Mouse (Mus musculus): Measurements from ENCODE around the gene Ctc1. TPM values are rescaled to one million over a fixed set of nuclear protein-coding genes. Genes with fewer than 3 reads are reported as not detected.
A peak's percentile ranks its signal among the peaks of the same experiment; 100 is the strongest.

Gene Ctc1
- polyA plus RNA-seq, 1 experiment from 2014 or later = 43.8 TPM

DNA sequence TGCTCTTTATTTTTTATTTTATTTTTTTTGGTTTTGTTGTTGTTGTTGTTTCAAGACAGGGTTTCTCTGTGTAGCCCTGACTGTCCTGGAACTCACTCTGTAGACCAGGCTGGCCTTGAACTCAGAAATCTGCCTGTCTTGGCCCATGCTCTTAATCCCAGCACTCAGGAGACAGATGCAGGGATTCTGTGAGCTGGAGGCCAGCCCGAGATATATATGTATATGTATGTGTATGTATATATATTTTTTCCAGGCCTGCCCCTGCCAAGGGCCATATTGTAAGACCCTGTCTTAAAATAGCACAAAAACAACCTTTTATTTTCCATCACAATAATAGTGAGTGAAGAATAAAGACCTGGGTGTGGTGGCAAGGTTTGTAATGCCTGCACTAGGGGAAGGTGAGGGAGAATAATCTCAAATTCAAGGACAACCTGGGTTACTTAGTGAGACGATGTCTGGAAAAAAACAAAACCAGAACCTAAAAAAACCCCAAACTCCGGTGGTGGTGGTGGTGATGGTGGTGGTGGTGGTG, 49.7 kb downstream of the Ctc1 start:
- H3K36me3 ChIP-seq (ENCODE audit: control insufficient read depth, insufficient read depth, low read length) = no peaks in the 10 kb centered on the region
- H3K27ac ChIP-seq (replicated peaks in 1 of 2; ENCODE audit: control insufficient read depth in 1 of 2, insufficient read depth in 1 of 2, low read depth in 2 of 2, low read length in 2 of 2) = no peak overlapping the region
- peaks cover 20 to 38% of the 10 kb centered on the region in 2 experiments for H3K4me1 ChIP-seq (ENCODE audit: control insufficient read depth in 2 of 2, insufficient read depth in 2 of 2, low read length in 2 of 2)
- no peak overlapping the region for H3K9ac ChIP-seq (ENCODE audit: low read length)
- ATAC-seq (ENCODE audit: insufficient number of reproducible peaks, insufficient read depth, low FRiP score, low read depth) = no peak
- WGBS = 72% methylated on average over 3 of the region's 3 CpGs
- no peaks in the 10 kb centered on the region for H3K27me3 ChIP-seq (ENCODE audit: control insufficient read depth, insufficient read depth, low read length)
- H3K4me3 ChIP-seq (ENCODE audit: control insufficient read depth in 1 of 2, insufficient read depth in 1 of 2, low read depth in 1 of 2, low read length in 2 of 2) = no peak overlapping the region
- H3K4me2 ChIP-seq (ENCODE audit: low read length) = peak overlapping the region; percentile 82
- no peaks in the 10 kb centered on the region for H3K9me3 ChIP-seq (ENCODE audit: control insufficient read depth, low read length)

DNA sequence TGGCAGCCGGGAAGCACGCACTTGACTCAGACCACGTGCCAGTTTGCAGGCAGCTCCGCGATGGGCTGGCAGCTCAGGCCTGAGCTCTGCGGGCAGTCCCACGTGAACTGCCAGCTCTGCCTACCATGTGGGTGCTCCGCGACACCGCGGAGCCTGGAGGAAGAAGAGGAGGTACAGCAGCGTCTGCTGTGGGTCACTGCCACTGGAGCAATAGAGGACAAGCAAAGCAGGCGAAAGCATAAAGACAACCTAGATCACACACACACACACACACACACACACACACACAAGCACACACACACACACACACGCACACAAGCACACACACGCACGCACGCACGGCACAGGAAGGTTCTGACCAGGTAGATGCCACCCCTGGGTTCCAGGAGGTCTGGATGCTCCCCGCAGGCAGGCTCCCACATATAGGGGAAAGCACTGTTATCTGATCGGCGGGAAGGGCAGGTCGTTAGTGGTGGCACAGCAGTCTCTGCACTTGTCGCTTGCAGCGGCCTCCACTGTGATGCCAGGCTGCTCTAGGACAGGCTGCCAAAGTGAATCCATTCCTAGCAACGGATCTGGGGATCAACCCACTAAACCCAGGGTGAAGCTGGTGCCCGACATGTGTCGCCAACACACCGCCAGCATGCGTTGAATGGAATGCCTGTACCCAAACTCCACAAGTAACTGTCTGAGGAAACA, 50.6 kb downstream of the Ctc1 start:
- 2% methylated on average over 29 of the region's 29 CpGs for WGBS
- H3K4me3 ChIP-seq (ENCODE audit: control insufficient read depth in 1 of 2, insufficient read depth in 1 of 2, low read depth in 1 of 2, low read length in 2 of 2) = peak overlapping the region; percentile 29 to 39
- no peaks in the 10 kb centered on the region for H3K9me3 ChIP-seq (ENCODE audit: control insufficient read depth, low read length)
- no peaks in the 10 kb centered on the region for H3K36me3 ChIP-seq (ENCODE audit: control insufficient read depth, insufficient read depth, low read length)
- peak overlapping the region; percentile 71 for H3K9ac ChIP-seq (ENCODE audit: low read length)
- peaks cover 19 to 37% of the 10 kb centered on the region in 2 experiments for H3K4me1 ChIP-seq (ENCODE audit: control insufficient read depth in 2 of 2, insufficient read depth in 2 of 2, low read length in 2 of 2)
- no peaks in the 10 kb centered on the region for H3K27me3 ChIP-seq (ENCODE audit: control insufficient read depth, insufficient read depth, low read length)
- peak overlapping the region; percentile 82 for H3K4me2 ChIP-seq (ENCODE audit: low read length)
- H3K27ac ChIP-seq (replicated peaks in 1 of 2; ENCODE audit: control insufficient read depth in 1 of 2, insufficient read depth in 1 of 2, low read depth in 2 of 2, low read length in 2 of 2) = peak overlapping the region in 1 of 2 experiments; percentile 80; a peak in 1 of 4 replicates
- ATAC-seq (ENCODE audit: insufficient number of reproducible peaks, insufficient read depth, low FRiP score, low read depth) = no peak

DNA sequence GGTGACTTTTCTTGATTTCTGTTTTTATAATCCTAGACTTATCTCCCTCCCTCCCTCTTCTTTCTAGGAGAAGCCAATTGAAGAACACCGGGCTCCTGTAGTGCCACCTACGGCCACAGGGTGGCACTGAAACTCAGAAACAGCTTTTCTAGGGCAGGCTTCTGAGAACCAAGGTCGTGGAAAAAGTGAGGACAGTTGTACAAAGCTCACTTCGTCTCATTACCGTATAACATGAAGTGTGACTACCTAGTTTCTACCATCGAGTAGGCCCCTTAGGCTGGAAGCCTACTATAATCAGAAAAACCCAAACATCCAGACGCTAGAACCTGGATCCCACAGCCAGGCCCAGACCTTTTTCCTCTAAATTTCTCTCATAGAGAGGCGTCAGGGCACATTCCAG, 51.2 kb downstream of the Ctc1 start:
- Histone ChIP-seq H3K4me2 (ENCODE audit: low read length) (peak overlapping the region; percentile 82), H3K36me3 (ENCODE audit: control insufficient read depth, insufficient read depth, low read length) (no peaks in the 10 kb centered on the region), H3K9me3 (ENCODE audit: control insufficient read depth, low read length) (no peaks in the 10 kb centered on the region), H3K27me3 (ENCODE audit: control insufficient read depth, insufficient read depth, low read length) (no peaks in the 10 kb centered on the region), H3K9ac (ENCODE audit: low read length) (peak overlapping the region; percentile 71), H3K4me3 (ENCODE audit: control insufficient read depth in 1 of 2, insufficient read depth in 1 of 2, low read depth in 1 of 2, low read length in 2 of 2) (peak overlapping the region in 1 of 2 experiments; percentile 39; a peak in 2 of 4 replicates), H3K4me1 (ENCODE audit: control insufficient read depth in 2 of 2, insufficient read depth in 2 of 2, low read length in 2 of 2) (peaks cover 17 to 32% of the 10 kb centered on the region in 2 experiments), H3K27ac (replicated peaks in 1 of 2; ENCODE audit: control insufficient read depth in 1 of 2, insufficient read depth in 1 of 2, low read depth in 2 of 2, low read length in 2 of 2) (peak overlapping the region; percentile 80 to 83)
- ATAC-seq (ENCODE audit: insufficient number of reproducible peaks, insufficient read depth, low FRiP score, low read depth) = no peak
- 2% methylated on average over 8 of the region's 8 CpGs for WGBS

DNA sequence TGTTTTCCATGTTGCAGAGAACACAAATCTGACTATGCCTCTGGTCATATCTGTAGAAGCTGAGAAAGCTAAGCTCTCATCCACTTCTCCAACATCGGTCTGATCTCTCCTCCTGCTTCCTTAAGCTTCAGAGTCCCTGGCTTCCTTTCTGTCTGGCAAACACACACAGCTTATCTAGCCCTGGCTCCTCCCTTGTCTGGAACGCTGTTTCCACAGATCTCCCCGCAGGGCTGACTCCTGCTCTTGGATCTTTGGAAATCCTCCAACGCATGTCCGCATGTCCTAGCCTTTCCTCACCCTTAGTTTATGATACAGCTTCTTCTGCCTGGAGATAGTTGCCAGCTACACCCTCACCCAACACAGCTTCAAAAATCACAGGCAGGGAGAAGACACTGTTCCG, 51.9 kb downstream of the Ctc1 start:
- peak overlapping the region; percentile 80 to 83 for H3K27ac ChIP-seq (replicated peaks in 1 of 2; ENCODE audit: control insufficient read depth in 1 of 2, insufficient read depth in 1 of 2, low read depth in 2 of 2, low read length in 2 of 2)
- H3K27me3 ChIP-seq (ENCODE audit: control insufficient read depth, insufficient read depth, low read length) = no peaks in the 10 kb centered on the region
- peak overlapping the region; percentile 82 for H3K4me2 ChIP-seq (ENCODE audit: low read length)
- peak overlapping the region; percentile 35 for H3K9ac ChIP-seq (ENCODE audit: low read length)
- H3K4me3 ChIP-seq (ENCODE audit: control insufficient read depth in 1 of 2, insufficient read depth in 1 of 2, low read depth in 1 of 2, low read length in 2 of 2) = peak overlapping the region in 1 of 2 experiments; percentile 17; a peak in 1 of 4 replicates
- peaks cover 17 to 36% of the 10 kb centered on the region in 2 experiments for H3K4me1 ChIP-seq (ENCODE audit: control insufficient read depth in 2 of 2, insufficient read depth in 2 of 2, low read length in 2 of 2)
- ATAC-seq (ENCODE audit: insufficient number of reproducible peaks, insufficient read depth, low FRiP score, low read depth) = no peak
- no peaks in the 10 kb centered on the region for H3K9me3 ChIP-seq (ENCODE audit: control insufficient read depth, low read length)
- no peaks in the 10 kb centered on the region for H3K36me3 ChIP-seq (ENCODE audit: control insufficient read depth, insufficient read depth, low read length)
- 5% methylated on average over 6 of the region's 6 CpGs for WGBS

DNA sequence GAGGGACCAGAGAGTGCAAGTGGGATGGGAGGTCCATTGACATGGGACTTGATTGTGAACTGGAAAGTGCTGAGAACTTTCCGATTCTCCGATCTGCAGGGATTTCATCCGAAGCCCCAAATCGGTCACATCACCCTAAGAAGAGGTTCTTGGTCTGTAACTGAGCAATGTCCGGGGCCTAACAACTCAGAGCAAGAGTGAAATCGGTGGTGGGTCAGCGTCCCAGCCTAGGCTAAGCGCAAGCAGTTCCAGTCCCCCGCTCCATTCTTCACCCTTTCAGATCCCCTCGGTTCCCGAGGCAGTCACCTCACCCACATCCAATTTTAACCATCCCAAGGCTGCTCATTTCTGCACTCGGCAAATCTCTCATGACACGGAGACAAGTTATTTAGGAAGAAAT, 54.4 kb downstream of the Ctc1 start:
- peaks cover 17 to 32% of the 10 kb centered on the region in 2 experiments for H3K4me1 ChIP-seq (ENCODE audit: control insufficient read depth in 2 of 2, insufficient read depth in 2 of 2, low read length in 2 of 2)
- H3K9me3 ChIP-seq (ENCODE audit: control insufficient read depth, low read length) = no peaks in the 10 kb centered on the region
- ATAC-seq (ENCODE audit: insufficient number of reproducible peaks, insufficient read depth, low FRiP score, low read depth) = no peak
- no peaks in the 10 kb centered on the region for H3K27me3 ChIP-seq (ENCODE audit: control insufficient read depth, insufficient read depth, low read length)
- H3K9ac ChIP-seq (ENCODE audit: low read length) = peak overlapping the region; percentile 86
- 1% methylated on average over 13 of the region's 13 CpGs for WGBS
- no peaks in the 10 kb centered on the region for H3K36me3 ChIP-seq (ENCODE audit: control insufficient read depth, insufficient read depth, low read length)
- peak overlapping the region; percentile 74 for H3K4me2 ChIP-seq (ENCODE audit: low read length)
- peak overlapping the region; percentile 83 to 84 for H3K27ac ChIP-seq (replicated peaks in 1 of 2; ENCODE audit: control insufficient read depth in 1 of 2, insufficient read depth in 1 of 2, low read depth in 2 of 2, low read length in 2 of 2)
- H3K4me3 ChIP-seq (ENCODE audit: control insufficient read depth in 1 of 2, insufficient read depth in 1 of 2, low read depth in 1 of 2, low read length in 2 of 2) = peak overlapping the region; percentile 58 to 62

DNA sequence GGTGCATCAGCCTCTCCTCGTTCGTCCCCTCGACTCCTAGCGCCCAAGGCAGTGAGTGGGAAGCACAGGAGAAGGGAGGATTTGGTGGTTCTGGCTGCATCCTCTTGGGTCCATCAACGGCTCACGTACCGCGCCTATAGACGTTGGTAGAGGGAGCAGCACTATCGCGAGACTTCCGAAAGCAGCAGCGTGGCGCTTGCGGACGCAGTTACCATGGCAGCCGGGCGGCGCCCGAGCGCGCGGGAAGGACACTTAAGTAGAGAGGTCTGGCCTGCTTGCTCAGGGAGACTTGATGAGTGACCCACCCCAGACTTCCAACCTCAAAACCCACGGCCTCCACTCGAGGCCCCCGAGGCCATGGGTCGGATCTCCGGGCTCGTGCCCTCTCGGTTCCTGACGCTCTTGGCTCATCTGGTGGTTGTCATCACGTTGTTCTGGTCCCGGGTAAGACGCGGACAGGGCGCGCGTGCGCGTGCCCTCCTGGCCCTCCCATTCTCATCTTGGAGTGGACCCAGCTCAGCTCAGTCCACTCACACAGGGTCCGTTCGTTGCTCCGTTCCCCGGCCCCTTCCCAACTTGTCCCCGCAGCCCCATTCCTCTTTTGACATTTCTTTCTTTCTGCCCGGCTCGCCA, 55.0 kb downstream of the Ctc1 start, which contains the start of gene Tmem107:
Gene Tmem107, plus strand, starts transcription at position 217 of the 633 bp plus-strand sequence.
- WGBS = under 1% methylated on average over 47 of the region's 47 CpGs
- H3K9me3 ChIP-seq (ENCODE audit: control insufficient read depth, low read length) = no peaks in the 10 kb centered on the region
- H3K27ac ChIP-seq (replicated peaks in 1 of 2; ENCODE audit: control insufficient read depth in 1 of 2, insufficient read depth in 1 of 2, low read depth in 2 of 2, low read length in 2 of 2) = peak within 1 kb of the TSS; percentile 83 to 84
- H3K4me3 ChIP-seq (ENCODE audit: control insufficient read depth in 1 of 2, insufficient read depth in 1 of 2, low read depth in 1 of 2, low read length in 2 of 2) = peak within 1 kb of the TSS; percentile 58 to 62
- H3K9ac ChIP-seq (ENCODE audit: low read length) = peak within 1 kb of the TSS; percentile 86
- H3K4me1 ChIP-seq (ENCODE audit: control insufficient read depth in 2 of 2, insufficient read depth in 2 of 2, low read length in 2 of 2) = peaks cover 17 to 32% of the 10 kb centered on the region in 2 experiments
- H3K36me3 ChIP-seq (ENCODE audit: control insufficient read depth, insufficient read depth, low read length) = no peaks in the 10 kb centered on the region
- H3K27me3 ChIP-seq (ENCODE audit: control insufficient read depth, insufficient read depth, low read length) = no peaks in the 10 kb centered on the region
- H3K4me2 ChIP-seq (ENCODE audit: low read length) = peak within 1 kb of the TSS; percentile 74
- ATAC-seq (ENCODE audit: insufficient number of reproducible peaks, insufficient read depth, low FRiP score, low read depth) = peak; percentile 88

DNA sequence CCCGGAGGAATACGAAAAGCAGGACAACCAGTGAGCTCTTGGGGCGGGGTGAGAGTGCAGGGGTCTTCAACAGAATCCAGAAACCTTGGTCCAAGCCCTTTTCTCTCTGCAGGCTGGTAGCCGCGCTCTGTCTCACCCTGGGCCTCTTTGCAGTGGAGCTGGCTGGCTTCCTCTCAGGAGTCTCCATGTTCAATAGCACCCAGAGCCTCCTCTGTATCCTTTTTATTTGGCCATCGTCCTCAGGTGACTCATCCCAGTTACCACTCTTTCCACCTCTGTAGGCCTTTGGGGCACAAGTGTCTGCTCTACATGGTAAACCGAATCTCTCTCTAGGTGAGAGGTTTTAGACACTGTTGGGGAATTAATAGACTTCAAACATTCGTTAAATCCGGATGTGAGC, 55.6 kb downstream of the Ctc1 start:
- H3K4me1 ChIP-seq (ENCODE audit: control insufficient read depth in 2 of 2, insufficient read depth in 2 of 2, low read length in 2 of 2) = peaks cover 15 to 32% of the 10 kb centered on the region in 2 experiments

More for the DNA sequence above, 55.6 kb downstream of the Ctc1 start:
- H3K27me3 ChIP-seq (ENCODE audit: control insufficient read depth, insufficient read depth, low read length) = no peaks in the 10 kb centered on the region
- H3K36me3 ChIP-seq (ENCODE audit: control insufficient read depth, insufficient read depth, low read length) = no peaks in the 10 kb centered on the region
- 26% methylated on average over 9 of the region's 9 CpGs for WGBS
- no peak for ATAC-seq (ENCODE audit: insufficient number of reproducible peaks, insufficient read depth, low FRiP score, low read depth)
- no peaks in the 10 kb centered on the region for H3K9me3 ChIP-seq (ENCODE audit: control insufficient read depth, low read length)
- H3K4me2 ChIP-seq (ENCODE audit: low read length) = peak overlapping the region; percentile 74
- H3K9ac ChIP-seq (ENCODE audit: low read length) = peak overlapping the region; percentile 86
- H3K4me3 ChIP-seq (ENCODE audit: control insufficient read depth in 1 of 2, insufficient read depth in 1 of 2, low read depth in 1 of 2, low read length in 2 of 2) = peak overlapping the region; percentile 58 to 62
- H3K27ac ChIP-seq (replicated peaks in 1 of 2; ENCODE audit: control insufficient read depth in 1 of 2, insufficient read depth in 1 of 2, low read depth in 2 of 2, low read length in 2 of 2) = peak overlapping the region; percentile 4 to 84; a peak in 3 of 4 replicates

Data from heart, embryonic 14.5 days (tissue).